Mouse (Mus musculus): ENCODE results near the gene Fubp1. TPM values are rescaled to one million over a fixed set of nuclear protein-coding genes. Genes with fewer than 3 reads are reported as not detected.

The Fubp1 gene
- polyA plus RNA-seq, 1 experiment from 2014 or later = 205 TPM

DNA sequence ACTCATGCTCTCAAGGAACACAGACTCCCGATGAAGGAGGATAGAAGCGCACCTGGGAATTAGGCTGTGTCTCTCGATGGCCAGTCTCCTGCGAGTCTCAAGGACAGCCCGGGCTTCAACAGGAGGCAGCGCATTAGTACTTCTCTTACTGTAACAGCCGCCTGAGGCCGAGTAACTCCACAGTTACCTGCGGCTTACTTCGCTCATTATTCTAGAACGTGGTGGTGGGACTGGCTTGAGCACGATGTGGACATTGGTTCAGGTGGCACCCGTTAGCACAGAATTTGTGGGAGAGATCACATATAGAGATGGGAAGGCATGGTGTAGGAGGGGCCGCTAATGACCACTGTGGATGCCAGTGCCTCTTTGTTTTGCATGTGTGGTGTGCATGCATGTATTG is 57.9 kb downstream of the Fubp1 start:
- no peak for ATAC-seq
- WGBS = 91% methylated on average over 14 of the region's 14 CpGs
- H3K27ac ChIP-seq = no peak overlapping the region
- no peak overlapping the region for H3K4me2 ChIP-seq (replicated peaks)
- H3K4me1 ChIP-seq (replicated peaks) = 0 out of 2 replicates have a peak, but pooled peaks cover 6% of the 10 kb centered on the region
- no peaks in the 10 kb centered on the region for H3K36me3 ChIP-seq
- no peak overlapping the region for H3K4me3 ChIP-seq (replicated peaks)
- no peaks in the 10 kb centered on the region for H3K27me3 ChIP-seq (replicated peaks)
- no peak overlapping the region for H3K9ac ChIP-seq
- H3K9me3 ChIP-seq = no peaks in the 10 kb centered on the region

DNA sequence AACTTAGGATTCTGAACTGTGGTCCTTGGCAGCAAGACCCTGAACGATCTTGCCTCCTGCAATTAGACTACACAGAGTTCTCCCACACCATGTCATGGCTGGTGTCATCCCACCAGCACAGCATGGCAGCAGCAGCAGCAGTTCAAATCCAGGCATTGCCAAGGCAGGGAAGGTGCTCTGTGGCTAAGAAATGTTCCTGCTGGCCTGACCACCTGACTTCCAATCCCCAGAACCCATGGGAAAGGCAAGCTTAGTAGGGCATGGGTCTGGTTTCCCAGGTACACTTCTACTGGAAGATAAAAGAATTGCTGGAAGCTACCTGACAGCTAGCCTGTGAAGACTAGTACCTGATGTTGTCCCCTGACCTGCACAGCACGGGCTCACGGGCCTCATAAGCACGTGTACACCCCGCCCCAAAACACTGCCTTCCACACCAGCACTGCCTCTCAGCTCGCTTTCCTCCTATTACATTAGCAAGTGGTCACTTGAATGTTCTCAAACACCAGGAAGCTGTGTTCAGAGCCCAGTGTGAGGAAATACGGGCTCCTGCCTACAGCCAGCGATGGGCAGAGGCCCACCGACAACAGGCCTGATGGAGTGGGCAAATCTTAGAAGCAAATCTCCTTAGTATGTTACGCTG is 61.0 kb downstream of the Fubp1 start:
- H3K4me1 ChIP-seq (replicated peaks) = 0 out of 2 replicates have a peak, but pooled peaks cover 2% of the 10 kb centered on the region
- WGBS = 88% methylated on average over 10 of the region's 10 CpGs
- no peaks in the 10 kb centered on the region for H3K27me3 ChIP-seq (replicated peaks)
- no peak overlapping the region for H3K27ac ChIP-seq
- H3K9ac ChIP-seq = no peak overlapping the region
- no peak for ATAC-seq
- H3K4me3 ChIP-seq (replicated peaks) = no peak overlapping the region
- no peaks in the 10 kb centered on the region for H3K9me3 ChIP-seq
- no peak overlapping the region for H3K4me2 ChIP-seq (replicated peaks)
- no peaks in the 10 kb centered on the region for H3K36me3 ChIP-seq

DNA sequence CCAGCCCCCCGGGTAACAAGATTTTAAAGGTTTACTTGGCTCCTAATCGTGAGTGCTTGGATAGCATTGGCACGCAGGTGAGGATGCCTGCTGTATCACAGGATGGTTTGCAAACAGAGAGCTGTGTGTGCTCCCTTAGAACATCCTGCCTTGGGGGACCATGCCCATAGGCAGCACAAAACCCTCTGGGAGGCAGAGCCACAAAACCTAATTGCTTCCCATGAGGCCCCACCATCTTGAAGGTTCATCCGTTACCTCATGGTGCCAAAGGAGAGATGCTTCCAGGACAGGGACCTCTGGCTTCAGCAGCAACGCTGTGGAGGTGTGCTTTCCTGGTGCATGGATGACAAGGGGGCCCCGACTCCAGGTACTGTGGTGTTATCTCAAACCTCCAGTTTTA is 61.7 kb downstream of the Fubp1 start:
- WGBS = 79% methylated on average over 6 of the region's 6 CpGs
- ATAC-seq = no peak
- no peaks in the 10 kb centered on the region for H3K9me3 ChIP-seq

DNA sequence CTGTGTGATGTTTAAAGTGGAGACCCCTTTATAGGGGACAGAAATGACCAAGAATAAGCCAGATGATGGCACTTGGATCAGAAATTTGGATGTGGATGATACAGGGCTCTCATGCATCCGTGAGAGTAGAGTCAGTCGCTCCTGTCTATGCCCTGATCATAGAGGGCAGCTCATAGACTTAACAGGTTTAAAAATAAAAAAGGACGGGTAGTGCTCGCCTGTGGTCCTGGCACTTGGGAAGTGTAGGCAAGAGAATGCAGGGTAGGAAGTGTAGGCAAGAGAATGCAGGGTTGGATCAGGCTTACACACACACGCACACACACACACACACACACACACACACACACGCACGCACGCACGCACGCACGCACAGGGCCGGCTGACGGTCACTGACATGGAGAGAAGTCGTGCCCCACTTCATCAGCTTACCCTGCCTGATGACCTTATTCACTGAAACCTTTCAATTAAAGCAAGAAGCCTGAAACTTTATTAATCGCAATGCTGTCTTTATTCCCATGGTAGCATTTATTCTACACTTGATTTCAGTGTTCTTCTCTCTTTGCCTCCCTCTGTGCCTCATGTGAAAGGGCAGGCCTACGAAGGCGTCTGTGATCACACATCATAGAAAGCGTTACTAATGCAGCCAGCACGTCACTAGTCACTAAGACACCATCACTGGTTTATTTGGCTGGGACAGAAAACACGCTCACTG is 62.9 kb downstream of the Fubp1 start:
- Histone ChIP-seq H3K4me3 (replicated peaks) (no peak overlapping the region), H3K27me3 (replicated peaks) (no peaks in the 10 kb centered on the region), H3K36me3 (peaks cover 3% of the 10 kb centered on the region; the same call in 1 of the 2 replicates), H3K9me3 (no peaks in the 10 kb centered on the region), H3K27ac (no peak overlapping the region), H3K4me1 (replicated peaks) (no peaks in the 10 kb centered on the region), H3K4me2 (replicated peaks) (no peak overlapping the region), H3K9ac (no peak overlapping the region)
- 86% methylated on average over 20 of the region's 20 CpGs for WGBS
- ATAC-seq = no peak

More for the DNA sequence above, 61.7 kb downstream of the Fubp1 start:
- Histone ChIP-seq H3K4me1 (replicated peaks) (no peaks in the 10 kb centered on the region), H3K4me3 (replicated peaks) (no peak overlapping the region), H3K27ac (no peak overlapping the region), H3K4me2 (replicated peaks) (no peak overlapping the region), H3K36me3 (peaks cover 3% of the 10 kb centered on the region; the same call in 1 of the 2 replicates), H3K9ac (no peak overlapping the region), H3K27me3 (replicated peaks) (no peaks in the 10 kb centered on the region)

DNA sequence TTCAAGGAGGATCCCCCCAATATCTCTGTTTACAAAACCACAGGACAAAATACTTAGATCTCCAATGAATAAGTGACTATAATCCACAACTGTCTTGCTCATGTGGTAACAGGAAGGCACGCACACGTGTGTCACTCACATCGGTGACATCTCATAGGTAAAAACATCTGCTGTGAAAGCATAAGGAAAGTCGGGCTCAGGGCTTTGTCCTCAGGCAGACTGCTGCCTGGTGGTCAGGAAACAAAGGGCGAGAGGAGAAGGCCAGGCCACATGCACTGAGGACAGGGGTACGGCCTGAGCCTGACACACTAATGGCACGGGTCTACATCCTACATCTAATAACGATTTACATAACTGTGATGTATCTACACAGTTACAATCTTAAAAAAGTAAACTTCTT is 64.8 kb downstream of the Fubp1 start:
- Histone ChIP-seq H3K27me3 (replicated peaks) (no peaks in the 10 kb centered on the region), H3K27ac (no peak overlapping the region), H3K9me3 (no peaks in the 10 kb centered on the region), H3K36me3 (peaks cover 3% of the 10 kb centered on the region; the same call in 1 of the 2 replicates), H3K4me1 (replicated peaks) (no peaks in the 10 kb centered on the region), H3K9ac (no peak overlapping the region), H3K4me3 (replicated peaks) (no peak overlapping the region), H3K4me2 (replicated peaks) (no peak overlapping the region)
- WGBS = 81% methylated on average over 8 of the region's 8 CpGs
- ATAC-seq = no peak

DNA sequence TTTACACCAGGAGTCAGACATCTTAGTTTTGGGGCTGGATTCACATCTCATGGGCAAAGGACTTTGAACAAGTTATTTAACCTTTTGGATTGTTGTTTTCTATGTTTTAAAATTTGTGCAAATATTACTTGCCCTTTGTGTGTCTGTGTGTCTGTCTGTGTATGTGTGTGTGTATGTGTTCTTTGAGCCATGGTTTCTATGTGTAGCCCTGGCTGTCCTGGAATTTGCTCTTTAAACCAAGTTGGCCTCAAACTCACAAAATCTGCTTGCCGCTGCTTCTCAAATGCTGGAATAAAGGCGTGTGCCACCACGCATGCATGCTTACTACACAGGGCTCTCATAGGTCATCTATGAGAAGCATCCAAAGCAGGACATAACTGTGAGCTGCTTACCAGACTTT is 66.7 kb downstream of the Fubp1 start:
- Histone ChIP-seq H3K36me3 (peaks cover 3% of the 10 kb centered on the region; the same call in 1 of the 2 replicates), H3K27ac (no peak overlapping the region), H3K4me1 (replicated peaks) (no peaks in the 10 kb centered on the region), H3K9me3 (no peaks in the 10 kb centered on the region), H3K27me3 (replicated peaks) (no peaks in the 10 kb centered on the region), H3K9ac (no peak overlapping the region), H3K4me2 (replicated peaks) (no peak overlapping the region), H3K4me3 (replicated peaks) (no peak overlapping the region)
- 92% methylated on average over 3 of the region's 3 CpGs for WGBS
- no peak for ATAC-seq

DNA sequence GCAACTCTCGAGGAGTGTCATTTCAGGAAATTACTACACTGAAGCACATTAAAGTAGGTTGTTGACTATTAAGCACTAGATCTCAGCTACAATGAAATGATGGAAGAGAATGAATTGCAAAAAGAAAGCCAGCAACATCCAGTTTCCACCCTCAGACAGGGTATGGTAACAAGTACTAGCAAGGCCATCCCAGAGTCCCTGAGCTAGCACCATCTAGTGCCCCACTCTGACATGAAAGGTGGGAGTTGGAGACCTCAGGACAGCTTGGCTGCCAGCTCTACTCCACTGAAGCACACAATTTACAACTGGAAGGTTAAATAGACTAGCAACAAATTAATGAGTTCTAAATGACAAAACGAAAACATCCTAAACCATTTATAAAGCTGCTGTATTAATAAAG is 67.7 kb downstream of the Fubp1 start:
- 83% methylated on average over 2 of the region's 2 CpGs for WGBS
- H3K4me1 ChIP-seq (replicated peaks) = no peaks in the 10 kb centered on the region
- no peak overlapping the region for H3K27ac ChIP-seq
- no peak overlapping the region for H3K4me2 ChIP-seq (replicated peaks)
- no peaks in the 10 kb centered on the region for H3K27me3 ChIP-seq (replicated peaks)
- no peaks in the 10 kb centered on the region for H3K9me3 ChIP-seq
- ATAC-seq = no peak
- no peak overlapping the region for H3K9ac ChIP-seq
- H3K36me3 ChIP-seq = peaks cover 3% of the 10 kb centered on the region; the same call in 1 of the 2 replicates
- no peak overlapping the region for H3K4me3 ChIP-seq (replicated peaks)

DNA sequence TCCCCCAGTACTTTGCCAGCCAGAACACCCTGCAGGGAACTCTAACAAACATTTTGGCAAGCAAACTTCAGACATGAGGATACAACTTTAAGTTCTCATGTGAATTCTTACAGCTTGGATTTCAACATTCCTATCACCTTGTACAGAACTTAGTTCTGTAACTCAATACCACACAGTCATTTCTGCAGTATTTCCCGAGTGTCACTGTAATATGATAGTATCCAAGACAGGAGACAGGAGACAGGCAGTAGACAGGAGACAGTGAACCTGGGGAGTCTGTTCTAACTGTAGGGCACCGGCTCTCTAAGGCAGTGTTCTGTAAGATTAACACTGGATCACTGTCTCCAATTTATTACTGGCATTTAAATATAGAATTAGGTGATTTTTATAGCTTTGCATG is 68.2 kb downstream of the Fubp1 start:
- Histone ChIP-seq H3K4me2 (replicated peaks) (no peak overlapping the region), H3K9ac (no peak overlapping the region), H3K4me1 (replicated peaks) (no peaks in the 10 kb centered on the region), H3K9me3 (no peaks in the 10 kb centered on the region), H3K4me3 (replicated peaks) (no peak overlapping the region), H3K36me3 (peaks cover 3% of the 10 kb centered on the region; the same call in 1 of the 2 replicates), H3K27ac (no peak overlapping the region), H3K27me3 (replicated peaks) (no peaks in the 10 kb centered on the region)
- 48% methylated on average over 2 of the region's 2 CpGs for WGBS
- no peak for ATAC-seq

DNA sequence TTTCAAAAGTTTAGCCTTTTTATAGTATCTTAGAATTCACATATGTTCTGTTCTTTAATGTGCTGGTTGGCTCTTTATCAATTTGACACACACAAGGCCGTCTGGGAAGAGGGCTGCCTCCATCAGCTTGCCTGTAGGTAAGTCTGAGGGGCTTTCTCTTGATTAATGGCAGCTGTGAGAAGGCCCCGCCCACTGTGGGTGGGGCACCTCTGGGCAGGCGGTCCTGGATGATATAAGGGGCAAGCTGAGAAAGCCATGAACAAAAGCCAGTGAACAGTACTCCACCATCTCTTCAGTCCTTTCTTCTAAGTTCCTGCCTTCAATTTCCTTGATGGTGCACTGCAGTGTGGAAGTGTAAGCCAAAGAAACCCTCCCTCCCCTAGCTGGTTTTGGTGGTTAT is 71.9 kb downstream of the Fubp1 start:
- Histone ChIP-seq H3K4me2 (replicated peaks) (no peak overlapping the region), H3K4me1 (replicated peaks) (no peaks in the 10 kb centered on the region), H3K36me3 (no peaks in the 10 kb centered on the region), H3K27ac (no peak overlapping the region), H3K9ac (no peak overlapping the region), H3K27me3 (replicated peaks) (no peaks in the 10 kb centered on the region), H3K4me3 (replicated peaks) (no peak overlapping the region), H3K9me3 (no peaks in the 10 kb centered on the region)
- no peak for ATAC-seq
- WGBS = 34% methylated on average over 3 of the region's 3 CpGs

DNA sequence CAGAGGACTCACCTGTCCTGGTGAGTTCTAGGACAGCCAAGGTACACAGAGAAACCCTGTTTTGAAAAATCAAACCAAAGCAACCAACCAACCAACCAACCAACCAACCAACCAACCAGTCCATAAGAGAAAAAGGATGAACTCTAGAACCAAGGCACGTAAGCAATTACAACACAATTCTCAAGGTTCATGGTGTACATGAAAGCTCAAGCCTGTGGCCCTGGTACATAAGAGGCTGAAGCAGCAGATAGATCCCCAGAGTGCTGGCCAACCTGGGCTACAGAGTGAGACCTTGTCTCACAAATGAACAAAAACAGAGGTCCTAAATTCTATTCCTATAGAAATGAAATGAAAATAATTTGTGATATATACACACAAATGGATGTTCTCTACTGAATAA is 74.1 kb downstream of the Fubp1 start:
- Histone ChIP-seq H3K9ac (no peak overlapping the region), H3K27me3 (replicated peaks) (no peaks in the 10 kb centered on the region), H3K36me3 (no peaks in the 10 kb centered on the region), H3K27ac (no peak overlapping the region), H3K4me2 (replicated peaks) (no peak overlapping the region), H3K4me3 (replicated peaks) (no peak overlapping the region), H3K9me3 (no peaks in the 10 kb centered on the region), H3K4me1 (replicated peaks) (no peaks in the 10 kb centered on the region)
- 97% methylated on average over 1 of the region's 1 CpGs for WGBS
- no peak for ATAC-seq

DNA sequence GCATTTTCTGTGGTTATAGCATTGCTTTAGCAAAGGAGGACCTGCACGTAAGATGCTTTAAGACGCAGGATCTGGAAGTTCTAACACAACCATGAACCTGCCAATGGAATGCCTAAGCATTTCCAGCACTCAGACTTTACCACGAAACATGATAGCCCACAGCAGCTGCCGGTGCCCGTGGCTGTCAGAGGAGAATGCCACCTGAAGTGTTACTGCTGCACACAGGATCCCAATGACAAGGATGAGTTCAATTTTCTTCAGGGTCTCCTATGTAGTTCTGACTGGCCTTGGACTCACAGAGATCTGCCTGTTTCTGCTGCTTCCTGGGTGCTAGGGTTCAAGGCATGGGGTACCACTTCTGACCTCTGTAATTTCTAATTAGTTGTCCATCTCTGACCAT is 74.5 kb downstream of the Fubp1 start:
- Histone ChIP-seq H3K4me3 (replicated peaks) (no peak overlapping the region), H3K4me1 (replicated peaks) (no peaks in the 10 kb centered on the region), H3K9me3 (no peaks in the 10 kb centered on the region), H3K27me3 (replicated peaks) (no peaks in the 10 kb centered on the region), H3K27ac (no peak overlapping the region), H3K9ac (no peak overlapping the region), H3K4me2 (replicated peaks) (no peak overlapping the region), H3K36me3 (no peaks in the 10 kb centered on the region)
- 92% methylated on average over 5 of the region's 5 CpGs for WGBS
- no peak for ATAC-seq
